ENCODE assay signal across 27 mouse cellular contexts in genomic region chr5:74951375-74951774, GRCm38 (mm10).
DNase-seq lines count a peak whose midpoint lies in the region; ATAC-seq and TF ChIP-seq lines count a peak whose summit lies in the region.
"Had no signal": no experiment of that assay in that cellular context is flagged by ENCODE, and none has a peak within 500 bp of the region (broad histone marks: within the 10 kb centered on the region; RNA-seq: fewer than 3 reads in every experiment).

No protein-coding gene starts in this region.

- H3K27me3 ChIP-seq in midbrain, embryonic 11.5 days (ENCODE audit: control insufficient read depth, insufficient read depth, low read length) = peaks cover 15% of the 10 kb centered on the region
- H3K27me3 ChIP-seq in midbrain, embryonic 14.5 days (ENCODE audit: control insufficient read depth, insufficient read depth, low read length) = peaks cover 36% of the 10 kb centered on the region
- H3K27me3 ChIP-seq in thymus, adult 2 months (ENCODE audit: control insufficient read depth, insufficient read depth, low read length) = no peaks in the 10 kb centered on the region
- H3K27me3 ChIP-seq: embryonic facial prominence, embryonic 13.5 days; Patski had no signal

- no peak overlapping the region for H3K9ac ChIP-seq in midbrain, embryonic 11.5 days (ENCODE audit: low read length)
- H3K9ac ChIP-seq in midbrain, embryonic 14.5 days (replicated peaks; ENCODE audit: low read length) = no peak overlapping the region
- H3K9ac ChIP-seq: embryonic facial prominence, embryonic 13.5 days; forebrain, embryonic 12.5 days; heart, embryonic 13.5 days; hindbrain, embryonic 15.5 days had no signal

- no peaks in the 10 kb centered on the region for H3K9me3 ChIP-seq in midbrain, embryonic 11.5 days (ENCODE audit: control insufficient read depth, low read length)
- no peaks in the 10 kb centered on the region for H3K9me3 ChIP-seq in midbrain, embryonic 14.5 days (ENCODE audit: control insufficient read depth, low read length)
- H3K9me3 ChIP-seq: embryonic facial prominence, embryonic 10.5 days; embryonic facial prominence, embryonic 13.5 days; forebrain, embryonic 12.5 days; G1E; heart, embryonic 13.5 days; hindbrain, embryonic 15.5 days had no signal

- no peak for ATAC-seq in midbrain, embryonic 11.5 days (ENCODE audit: low FRiP score)
- no peak for ATAC-seq in midbrain, embryonic 14.5 days (ENCODE audit: low FRiP score, low TSS enrichment)
- peak; percentile 47; the same call in 1 of the 2 replicates for ATAC-seq in common myeloid progenitor, adult 5-6 weeks (replicated peaks; ENCODE audit: low read depth, poor library complexity, severe bottlenecking)
- ATAC-seq in megakaryocyte progenitor cell, adult 5-6 weeks (replicated peaks; ENCODE audit: poor library complexity) = peak; percentile 54; the same call in 1 of the 2 replicates
- ATAC-seq: forebrain, embryonic 16.5 days; Patski had no signal

- no peak overlapping the region for H3K4me2 ChIP-seq in midbrain, embryonic 11.5 days
- H3K4me2 ChIP-seq in midbrain, embryonic 14.5 days (ENCODE audit: low read length) = no peak overlapping the region
- H3K4me2 ChIP-seq: embryonic facial prominence, embryonic 13.5 days; forebrain, embryonic 12.5 days; heart, embryonic 13.5 days; hindbrain, embryonic 15.5 days had no signal

- H3K4me1 ChIP-seq in midbrain, embryonic 11.5 days (ENCODE audit: control insufficient read depth, insufficient read depth, low read length) = no peaks in the 10 kb centered on the region
- no peaks in the 10 kb centered on the region for H3K4me1 ChIP-seq in midbrain, embryonic 14.5 days (ENCODE audit: control insufficient read depth, insufficient read depth, low read length)
- H3K4me1 ChIP-seq in thymus, adult 2 months (replicated peaks; ENCODE audit: control insufficient read depth, insufficient read depth, low read length) = no peaks in the 10 kb centered on the region
- H3K4me1 ChIP-seq: embryonic facial prominence, embryonic 13.5 days; forebrain, embryonic 12.5 days; hindbrain, embryonic 15.5 days had no signal

- no peaks in the 10 kb centered on the region for H3K36me3 ChIP-seq in midbrain, embryonic 11.5 days (ENCODE audit: control insufficient read depth, insufficient read depth, low read length)
- H3K36me3 ChIP-seq in midbrain, embryonic 14.5 days (ENCODE audit: control insufficient read depth, insufficient read depth, low read length) = no peaks in the 10 kb centered on the region
- H3K36me3 ChIP-seq in thymus, adult 2 months (ENCODE audit: control insufficient read depth, insufficient read depth, low read length) = no peaks in the 10 kb centered on the region
- H3K36me3 ChIP-seq: embryonic facial prominence, embryonic 10.5 days; embryonic facial prominence, embryonic 13.5 days; forebrain, embryonic 12.5 days; G1E; heart, embryonic 13.5 days; hindbrain, embryonic 15.5 days had no signal

- no peak for TF ChIP-seq POLR2A in thymus, adult 2 months (IDR thresholded peaks at IDR 0.05; ENCODE audit: control insufficient read depth, extremely low read depth, insufficient read depth, low read length, poor library complexity)

- intact Hi-C loops in left cerebral cortex, adult 2 months (cut with DNase I) = no loop called here

- H3K4me3 ChIP-seq in midbrain, embryonic 11.5 days (ENCODE audit: low read depth, low read length) = no peak overlapping the region
- H3K4me3 ChIP-seq in midbrain, embryonic 14.5 days (replicated peaks; ENCODE audit: low read depth, low read length) = no peak overlapping the region
- no peak overlapping the region for H3K4me3 ChIP-seq in left cerebral cortex, adult 2 months
- H3K4me3 ChIP-seq in thymus, adult 2 months (ENCODE audit: control insufficient read depth, insufficient read depth, low read length) = no peak overlapping the region
- H3K4me3 ChIP-seq: embryonic facial prominence, embryonic 10.5 days; embryonic facial prominence, embryonic 13.5 days; erythroblast, embryonic 14.5 days; forebrain, embryonic 12.5 days; heart, embryonic 13.5 days; hindbrain, embryonic 15.5 days had no signal

- no peak for TF ChIP-seq CTCF in left cerebral cortex, adult 2 months (IDR thresholded peaks at IDR 0.05)
- TF ChIP-seq CTCF in thymus, adult 2 months (IDR thresholded peaks at IDR 0.05; ENCODE audit: borderline replicate concordance, control insufficient read depth, extremely low read depth, insufficient read depth, low read length, poor library complexity) = no peak

- 84% methylated on average over 5 of the region's 5 CpGs for WGBS in midbrain, embryonic 11.5 days
- 88% methylated on average over 5 of the region's 5 CpGs for whole genome bisulfite sequencing in midbrain, embryonic 14.5 days
- WGBS in thymus, adult 2 months = 31% methylated on average over 5 of the region's 5 CpGs

- peak; percentile 14 for DNase-seq in midbrain, embryonic 11.5 days (ENCODE audit: low spot score, missing footprints)
- DNase-seq in midbrain, embryonic 14.5 days = no peak
- no peak for DNase-seq in kidney, postnatal 14 days
- DNase-seq in left cerebral cortex, adult 2 months (ENCODE audit: extremely low spot score in 1 of 2, low spot score in 2 of 2) = no peak
- no peak for DNase-seq in thymus, adult 2 months
- DNase-seq: adrenal gland, postnatal 10 days; adrenal gland, postnatal 36 days; cerebellum, adult 18-20 months; cerebellum, adult 9-11 months; cerebellum, postnatal 25 days; embryo, embryonic 11 days; gastrocnemius, postnatal 10 days; gastrocnemius, postnatal 36 days; heart, adult 18-20 months; heart, postnatal 14 days; heart, postnatal 4 days had no signal

- no peak overlapping the region for H3K27ac ChIP-seq in midbrain, embryonic 11.5 days (ENCODE audit: low read depth, low read length)
- H3K27ac ChIP-seq in midbrain, embryonic 14.5 days (replicated peaks; ENCODE audit: low read depth, low read length) = no peak overlapping the region
- no peak overlapping the region for H3K27ac ChIP-seq in left cerebral cortex, adult 2 months
- H3K27ac ChIP-seq in thymus, adult 2 months (ENCODE audit: control insufficient read depth, insufficient read depth, low read length) = no peak overlapping the region
- H3K27ac ChIP-seq: embryonic facial prominence, embryonic 10.5 days; embryonic facial prominence, embryonic 13.5 days; forebrain, embryonic 12.5 days; heart, embryonic 13.5 days; hindbrain, embryonic 15.5 days had no signal

Comparison
In these comparisons a context has a peak if more than half of its experiments do, and no peak if none do; other contexts are left out.
1. ATAC-seq: peak in common myeloid progenitor, adult 5-6 weeks (single experiment) and megakaryocyte progenitor cell, adult 5-6 weeks (single experiment); none in midbrain, embryonic 11.5 days (single experiment) and midbrain, embryonic 14.5 days (single experiment).